ENCODE assay signal across 9 mouse cellular contexts in the genomic region with DNA sequence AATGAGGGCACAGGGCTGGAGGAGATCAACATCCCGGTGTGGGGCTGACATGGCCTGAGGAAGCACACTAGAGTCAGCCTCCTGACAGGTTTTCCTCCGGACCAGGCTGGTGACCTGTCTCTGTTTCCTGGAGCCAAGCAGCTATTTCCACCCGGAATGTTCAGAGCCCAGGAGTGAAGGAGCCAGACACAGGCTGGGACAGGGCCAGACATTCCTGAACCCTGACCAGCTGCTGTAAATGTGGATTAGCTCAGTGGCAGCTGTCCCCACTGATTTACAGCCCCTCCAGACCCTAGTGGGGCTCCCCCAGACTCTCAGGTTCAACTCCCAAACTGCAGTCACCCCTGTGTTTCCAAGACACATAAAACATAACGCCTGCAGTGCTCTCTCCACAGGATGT. TPM values are rescaled to one million over a fixed set of nuclear protein-coding genes. Genes with fewer than 3 reads are reported as not detected.
DNase-seq lines count a peak whose midpoint lies in the region; ATAC-seq lines count a peak whose summit lies in the region.
"Had no signal": no experiment of that assay in that cellular context is flagged by ENCODE, and none has a peak within 500 bp of the region (broad histone marks: within the 10 kb centered on the region; RNA-seq: fewer than 3 reads in every experiment).

No protein-coding gene starts in this region.

- H3K36me3 ChIP-seq in stomach, embryonic 14.5 days (ENCODE audit: control insufficient read depth, insufficient read depth, low read length) = no peaks in the 10 kb centered on the region

- H3K4me1 ChIP-seq in stomach, embryonic 14.5 days (ENCODE audit: control insufficient read depth, insufficient read depth, low read length) = peaks cover 30% of the 10 kb centered on the region

- no peak overlapping the region for H3K4me3 ChIP-seq in stomach, embryonic 14.5 days (ENCODE audit: low read depth, low read length)
- H3K4me3 ChIP-seq: midbrain, embryonic 12.5 days had no signal

- H3K27me3 ChIP-seq in stomach, embryonic 14.5 days (ENCODE audit: control insufficient read depth, insufficient read depth, low read length) = no peaks in the 10 kb centered on the region
- H3K27me3 ChIP-seq: midbrain, embryonic 12.5 days had no signal

- H3K9ac ChIP-seq in stomach, embryonic 14.5 days (replicated peaks; ENCODE audit: low read depth, low read length) = no peak overlapping the region
- H3K9ac ChIP-seq: midbrain, embryonic 12.5 days had no signal

- peak; percentile 59; the same call in 1 of the 2 replicates for ATAC-seq in stomach, embryonic 14.5 days (ENCODE audit: insufficient number of reproducible peaks, insufficient read depth, low FRiP score, low read depth)

- H3K27ac ChIP-seq in stomach, embryonic 14.5 days (ENCODE audit: low read length) = peak overlapping the region; percentile 39; the same call in 1 of the 2 replicates
- H3K27ac ChIP-seq: midbrain, embryonic 12.5 days had no signal

- DNase-seq in lung, adult 18-20 months = peak; percentile 37 to 51
- no peak for DNase-seq in lung, postnatal 25 days (ENCODE audit: low spot score)
- DNase-seq in heart, postnatal 10 days = peak; percentile 85 to 86
- DNase-seq in kidney, postnatal 25 days = peak; percentile 72 to 86
- DNase-seq in right cerebral cortex, postnatal 25 days = no peak
- no peak for DNase-seq in cerebellum, postnatal 10 days
- DNase-seq in ovary, postnatal 10 days (ENCODE audit: low spot score) = no peak

- WGBS in stomach, embryonic 14.5 days = 30% methylated on average over 4 of the region's 4 CpGs

- no peak overlapping the region for H3K4me2 ChIP-seq in stomach, embryonic 14.5 days (replicated peaks; ENCODE audit: low read depth, low read length)
- H3K4me2 ChIP-seq: midbrain, embryonic 12.5 days had no signal

- intact Hi-C loops in heart, postnatal 10 days (cut with DNase I) = no loop called here

- H3K9me3 ChIP-seq in stomach, embryonic 14.5 days (ENCODE audit: control insufficient read depth, low read depth, low read length) = no peaks in the 10 kb centered on the region
- H3K9me3 ChIP-seq: midbrain, embryonic 12.5 days had no signal

RNA-seq across cellular contexts. Expression of a gene that starts 42.7 kb away (rescaled TPM):
- not detected for total RNA-seq in heart, postnatal 10 days (2021)
- 5.2 and 5.8 TPM in 2 replicates for polyA plus RNA-seq in stomach, embryonic 14.5 days (2014; fragmentation: Nextera tagmentation; extraction: Ambion mirVana)

Comparison
In these comparisons a context has a peak if more than half of its experiments do, and no peak if none do; other contexts are left out.
1. DNase-seq: peak in lung, adult 18-20 months (2 of 2), heart, postnatal 10 days (2 of 2) and kidney, postnatal 25 days (2 of 2); none in lung, postnatal 25 days (single experiment), right cerebral cortex, postnatal 25 days (single experiment), cerebellum, postnatal 10 days (0 of 2) and ovary, postnatal 10 days (single experiment).